Mouse (Mus musculus) stomach, embryonic 16.5 days (tissue): ENCODE data around the gene Bach2. TPM values are rescaled to one million over a fixed set of nuclear protein-coding genes. Genes with fewer than 3 reads are reported as not detected.
A peak's percentile ranks its signal among the peaks of the same experiment; 100 is the strongest.

Experiments
- ATAC-seq: fragments of 200-750 bp; cut with Nextera tagmentation; 2 replicates; pipeline ENCODE4 v1.8.0; 2017; ENCODE audit warnings: moderate number of reproducible peaks, moderate TSS enrichment; ENCODE audit not compliant: insufficient read depth, low FRiP score
- H3K27ac ChIP-seq: fragments of 300-500 bp; sonication (generic); 2 replicates; pipeline ENCODE4 v1.5.1; 2014; ENCODE audit warnings: low read length
- H3K27me3 ChIP-seq: fragments of 300-500 bp; sonication (generic); 2 replicates; pipeline ENCODE4 v1.6.1; 2014; ENCODE audit warnings: low read length, control low read depth, mixed read lengths; ENCODE audit not compliant: control insufficient read depth, insufficient read depth
- H3K36me3 ChIP-seq: fragments of 300-500 bp; sonication (generic); 2 replicates; pipeline ENCODE4 v1.6.1; 2014; ENCODE audit warnings: low read length; ENCODE audit not compliant: control insufficient read depth, insufficient read depth
- H3K4me1 ChIP-seq: fragments of 300-500 bp; sonication (generic); 2 replicates; pipeline ENCODE4 v1.6.1; 2014; ENCODE audit warnings: low read length, control low read depth, mixed read lengths; ENCODE audit not compliant: control insufficient read depth, insufficient read depth
- H3K4me2 ChIP-seq: fragments of 300-500 bp; sonication (generic); 2 replicates; pipeline ENCODE4 v1.6.1; 2014; ENCODE audit warnings: low read depth, low read length, mixed read lengths
- H3K4me3 ChIP-seq: fragments of 300-500 bp; sonication (generic); replicated peaks from 2 replicates; pipeline ENCODE4 v1.5.1; 2014; ENCODE audit warnings: mild to moderate bottlenecking, low read length
- H3K9ac ChIP-seq: fragments of 300-500 bp; sonication (generic); 2 replicates; pipeline ENCODE4 v1.6.1; 2014; ENCODE audit warnings: low read length
- H3K9me3 ChIP-seq: fragments of 300-500 bp; sonication (generic); replicated peaks from 2 replicates; pipeline ENCODE4 v1.6.1; 2016; ENCODE audit warnings: low read length, control low read depth; ENCODE audit not compliant: control insufficient read depth
- WGBS: fragments of 180-500 bp; shearing (Covaris S2); extraction: QIAGEN DNeasy Blood & Tissue Kit; methylation state at CpG from one replicate; pipeline ENCODE4 v1.1.7; 2014; 5-methylcytosine and 5-hydroxymethylcytosine counted together
- polyA plus RNA-seq: library from polyadenylated mRNA; unstranded; fragments of >200 nt; fragmentation: Nextera tagmentation; extraction: Ambion mirVana; gene quantifications from 2 replicates; pipeline ENCODE4 v1.2.1, GENCODE M21; 2015

Bach2 gene
- polyA plus RNA-seq, 1 experiment from 2014 or later, result 3.5 TPM

- Histone ChIP-seq H3K4me1 (no peaks in the 10 kb centered on the region), H3K4me2 (no peak overlapping the region), H3K9ac (no peak overlapping the region), H3K9me3 (peaks cover 6% of the 10 kb centered on the region; the same call in 1 of the 2 replicates), H3K27me3 (no peaks in the 10 kb centered on the region), H3K27ac (no peak overlapping the region), H3K36me3 (peaks cover 7% of the 10 kb centered on the region; the same call in 1 of the 2 replicates), H3K4me3 (no peak overlapping the region)
- 85% methylated on average over 1 of the region's 1 CpGs for WGBS
- ATAC-seq, result no peak
These were observed 81.4 kb downstream of the Bach2 start for GRCm38 (mm10) chr4:32320039-32320438.

GRCm38 (mm10) chr4:32324111-32324510, 85.5 kb downstream of the Bach2 start:
- no peak overlapping the region for H3K27ac ChIP-seq
- H3K4me3 ChIP-seq, result no peak overlapping the region
- H3K27me3 ChIP-seq, result no peaks in the 10 kb centered on the region
- H3K9ac ChIP-seq, result no peak overlapping the region
- H3K4me2 ChIP-seq, result no peak overlapping the region
- H3K4me1 ChIP-seq, result 0 out of 2 replicates have a peak, but pooled peaks cover 4% of the 10 kb centered on the region
- H3K36me3 ChIP-seq, result no peaks in the 10 kb centered on the region
- ATAC-seq, result no peak
- H3K9me3 ChIP-seq, result no peaks in the 10 kb centered on the region; the same call in 1 of the 2 replicates
- 91% methylated on average over 6 of the region's 6 CpGs for WGBS

GRCm38 (mm10) chr4:32324967-32325366, 86.4 kb downstream of the Bach2 start:
- ATAC-seq, result no peak
- Histone ChIP-seq H3K9me3 (no peaks in the 10 kb centered on the region; the same call in 1 of the 2 replicates), H3K27ac (no peak overlapping the region), H3K9ac (no peak overlapping the region), H3K4me2 (no peak overlapping the region), H3K27me3 (no peaks in the 10 kb centered on the region), H3K4me3 (no peak overlapping the region), H3K36me3 (no peaks in the 10 kb centered on the region), H3K4me1 (0 out of 2 replicates have a peak, but pooled peaks cover 4% of the 10 kb centered on the region)
- WGBS, result 74% methylated on average over 4 of the region's 4 CpGs

- H3K4me1 ChIP-seq, result 0 out of 2 replicates have a peak, but pooled peaks cover 4% of the 10 kb centered on the region
- H3K27me3 ChIP-seq, result no peaks in the 10 kb centered on the region
- no peak overlapping the region for H3K4me3 ChIP-seq
- H3K27ac ChIP-seq, result no peak overlapping the region
- H3K36me3 ChIP-seq, result no peaks in the 10 kb centered on the region
- WGBS, result 69% methylated on average over 3 of the region's 3 CpGs
- H3K4me2 ChIP-seq, result no peak overlapping the region
- H3K9me3 ChIP-seq, result no peaks in the 10 kb centered on the region; the same call in 1 of the 2 replicates
- ATAC-seq, result no peak
- no peak overlapping the region for H3K9ac ChIP-seq
These were observed 87.0 kb downstream of the Bach2 start for GRCm38 (mm10) chr4:32325596-32325995.

GRCm38 (mm10) chr4:32326279-32326678, 87.7 kb downstream of the Bach2 start:
- Histone ChIP-seq H3K4me2 (no peak overlapping the region), H3K27ac (no peak overlapping the region), H3K9ac (no peak overlapping the region), H3K27me3 (no peaks in the 10 kb centered on the region), H3K9me3 (no peaks in the 10 kb centered on the region; the same call in 1 of the 2 replicates), H3K4me1 (0 out of 2 replicates have a peak, but pooled peaks cover 4% of the 10 kb centered on the region), H3K4me3 (no peak overlapping the region), H3K36me3 (no peaks in the 10 kb centered on the region)
- WGBS, result 70% methylated on average over 10 of the region's 10 CpGs
- ATAC-seq, result no peak

- Histone ChIP-seq H3K27ac (no peak overlapping the region), H3K9me3 (no peaks in the 10 kb centered on the region; the same call in 1 of the 2 replicates), H3K4me2 (no peak overlapping the region), H3K4me3 (no peak overlapping the region), H3K4me1 (0 out of 2 replicates have a peak, but pooled peaks cover 4% of the 10 kb centered on the region), H3K36me3 (no peaks in the 10 kb centered on the region), H3K9ac (no peak overlapping the region), H3K27me3 (no peaks in the 10 kb centered on the region)
- ATAC-seq, result no peak
- 62% methylated on average over 3 of the region's 3 CpGs for WGBS
These were observed 88.3 kb downstream of the Bach2 start for GRCm38 (mm10) chr4:32326860-32327259.

GRCm38 (mm10) chr4:32327626-32328025, 89.0 kb downstream of the Bach2 start:
- Histone ChIP-seq H3K27me3 (no peaks in the 10 kb centered on the region), H3K4me3 (no peak overlapping the region), H3K27ac (no peak overlapping the region), H3K4me1 (0 out of 2 replicates have a peak, but pooled peaks cover 4% of the 10 kb centered on the region), H3K4me2 (no peak overlapping the region), H3K9me3 (no peaks in the 10 kb centered on the region; the same call in 1 of the 2 replicates), H3K9ac (no peak overlapping the region), H3K36me3 (no peaks in the 10 kb centered on the region)
- ATAC-seq, result no peak
- WGBS, result 51% methylated on average over 5 of the region's 5 CpGs

GRCm38 (mm10) chr4:32328561-32328960, 90.0 kb downstream of the Bach2 start:
- Histone ChIP-seq H3K4me2 (no peak overlapping the region), H3K9me3 (no peaks in the 10 kb centered on the region; the same call in 1 of the 2 replicates), H3K9ac (no peak overlapping the region), H3K27ac (no peak overlapping the region), H3K27me3 (no peaks in the 10 kb centered on the region), H3K36me3 (no peaks in the 10 kb centered on the region), H3K4me1 (0 out of 2 replicates have a peak, but pooled peaks cover 4% of the 10 kb centered on the region), H3K4me3 (no peak overlapping the region)
- WGBS, result 52% methylated on average over 2 of the region's 2 CpGs
- no peak for ATAC-seq

GRCm38 (mm10) chr4:32330584-32331314, 92.1 kb downstream of the Bach2 start:
- Histone ChIP-seq H3K9ac (no peak overlapping the region), H3K27me3 (no peaks in the 10 kb centered on the region), H3K4me3 (no peak overlapping the region), H3K4me2 (no peak overlapping the region), H3K9me3 (no peaks in the 10 kb centered on the region), H3K4me1 (0 out of 2 replicates have a peak, but pooled peaks cover 4% of the 10 kb centered on the region), H3K27ac (peak overlapping the region; percentile 15; the same call in 1 of the 2 replicates), H3K36me3 (no peaks in the 10 kb centered on the region)
- 74% methylated on average over 8 of the region's 8 CpGs for WGBS
- ATAC-seq, result no peak
